Mouse (Mus musculus) gastrocnemius, adult 2 months (tissue): ENCODE data around the gene Lysmd1. TPM values are rescaled to one million over a fixed set of nuclear protein-coding genes. Genes with fewer than 3 reads are reported as not detected.
"Not testable (repeated sequence)": the region's sequence is repeated elsewhere in the genome, so short reads cannot be mapped to it uniquely, and the experiment has no call there.

Experiments used
- DNase-seq: peaks from one replicate; pipeline ENCODE4 v3.0.0; 2022
- H3K27ac ChIP-seq: fragments of 200-600 bp; 2 replicates; pipeline ENCODE4 v1.8.1; 2022; ENCODE audit warnings: mild to moderate bottlenecking
- H3K4me3 ChIP-seq: fragments of 200-600 bp; 2 replicates; pipeline ENCODE4 v1.8.1; 2022; ENCODE audit warnings: mild to moderate bottlenecking, moderate library complexity
- CTCF ChIP-seq: fragments of 200-600 bp; IDR thresholded peaks from 2 replicates; pipeline ENCODE4 v1.8.1; 2022; ENCODE audit warnings: antibody characterized with exemption, mild to moderate bottlenecking, moderate library complexity
- intact Hi-C: fragments of 180-260 bp; cut with DNase I; formaldehyde crosslinking; loops from one replicate; pipeline ENCODE4 v1.15.1; 2025
- long read RNA-seq, 2 experiments: library from polyadenylated mRNA; stranded (forward); transcript quantifications; one replicate each; pipeline ENCODE4 v2.0.0; 2021
- total RNA-seq, 2 experiments: library from RNA; stranded (reverse); gene quantifications; 2 replicates each; pipeline ENCODE4 v1.2.3; 2021

Gene Lysmd1
- 1 to 10 TPM; 6.7 to 7.2 TPM for total RNA-seq
- long read RNA-seq, experiment 1, transcript Lysmd1-201 (3 exons, 2,394 nt), result major isoform, 8 of 8 reads
- long read RNA-seq, experiment 1, partial matches to known transcripts, result 0 of 8 reads
- long read RNA-seq, experiment 1, other reads (novel, unspliced or antisense), result 0 of 8 reads
- long read RNA-seq, experiment 2, transcript Lysmd1-201 (3 exons, 2,394 nt), result major isoform, 8 of 9 reads
- long read RNA-seq, experiment 2, partial matches to known transcripts, result 0 of 9 reads
- long read RNA-seq, experiment 2, other reads (novel, unspliced or antisense), result 1 of 9 reads

GRCm38 (mm10) chr3:95133680-95134101, at the start of gene Lysmd1, which contains the start of gene Scnm1:
Lysmd1 (plus strand) TSS chr3:95134088.
Scnm1 (minus strand) TSS chr3:95134011.
- intact Hi-C loops, result no loop called here
- H3K27ac ChIP-seq, result peak within 1 kb of the TSS; percentile 91
- TF ChIP-seq CTCF, result peak; percentile 30; the same call in 1 of the 2 replicates

GRCm38 (mm10) chr3:95088071-95088470, 45.8 kb upstream of the Lysmd1 start:
- TF ChIP-seq CTCF, result no peak
- intact Hi-C loops, result no loop called here
- H3K27ac ChIP-seq, result no peak overlapping the region
- no peak for DNase-seq
- no peak overlapping the region for H3K4me3 ChIP-seq

More at GRCm38 (mm10) chr3:95133680-95134101, at the start of gene Lysmd1, which contains the start of gene Scnm1:
- DNase-seq, result peak; percentile 93
- H3K4me3 ChIP-seq, result peak within 1 kb of the TSS; percentile 74

- intact Hi-C loops, result no loop called here
- H3K4me3 ChIP-seq, result no peak overlapping the region
- no peak for DNase-seq
- H3K27ac ChIP-seq, result no peak overlapping the region
- TF ChIP-seq CTCF, result no peak
These were observed 33.0 kb upstream of the Lysmd1 start for GRCm38 (mm10) chr3:95100854-95101253.

- no peak for TF ChIP-seq CTCF
- peak overlapping the region; percentile 97 for H3K27ac ChIP-seq
- intact Hi-C loops, result loop anchor here (5.0 kb wide), 2 partner anchors 33 to 53 kb away; no protein-coding TSS in a partner anchor
These were observed 28.8 kb upstream of the Lysmd1 start for GRCm38 (mm10) chr3:95105121-95105520.

GRCm38 (mm10) chr3:95105586-95106337, 28.1 kb upstream of the Lysmd1 start:
- DNase-seq, result no peak
- Histone ChIP-seq H3K4me3 (peak overlapping the region; percentile 99), H3K27ac (peak overlapping the region; percentile 97)
- intact Hi-C loops, result loop anchor here (5.0 kb wide), 2 partner anchors 33 to 53 kb away; no protein-coding TSS in a partner anchor
- no peak for TF ChIP-seq CTCF

More at GRCm38 (mm10) chr3:95105121-95105520, 28.8 kb upstream of the Lysmd1 start:
- peak overlapping the region; percentile 99 for H3K4me3 ChIP-seq
- DNase-seq, result no peak

GRCm38 (mm10) chr3:95106338-95107117, 27.4 kb upstream of the Lysmd1 start, which contains the start of gene Pip5k1a:
Pip5k1a (minus strand) TSS chr3:95106930.
- peak within 1 kb of the TSS; percentile 99 for H3K4me3 ChIP-seq
- no peak for TF ChIP-seq CTCF
- intact Hi-C loops, result loop anchor here (5.0 kb wide), 2 partner anchors 34 to 54 kb away; no protein-coding TSS in a partner anchor
- DNase-seq, result peak; percentile 98
- peak within 1 kb of the TSS; percentile 97 for H3K27ac ChIP-seq

GRCm38 (mm10) chr3:95107308-95107707, 26.6 kb upstream of the Lysmd1 start:
- peak overlapping the region; percentile 99 for H3K4me3 ChIP-seq
- DNase-seq, result not testable (repeated sequence)
- H3K27ac ChIP-seq, result peak overlapping the region; percentile 97
- intact Hi-C loops, result loop anchor here (5.0 kb wide), 2 partner anchors 35 to 55 kb away; no protein-coding TSS in a partner anchor

- peak; percentile 53 for TF ChIP-seq CTCF
- Histone ChIP-seq H3K27ac (peak overlapping the region; percentile 32), H3K4me3 (no peak overlapping the region)
- DNase-seq, result no peak
- intact Hi-C loops, result loop anchor here (5.0 kb wide), 2 partner anchors 36 to 56 kb away; no protein-coding TSS in a partner anchor
These were observed 26.0 kb upstream of the Lysmd1 start for GRCm38 (mm10) chr3:95107898-95108297.

GRCm38 (mm10) chr3:95110911-95111726, 22.8 kb upstream of the Lysmd1 start, which contains the start of gene Vps72:
Vps72 (plus strand) TSS chr3:95111022.
- TF ChIP-seq CTCF, result no peak
- peak within 1 kb of the TSS; percentile 97 for H3K27ac ChIP-seq
- intact Hi-C loops, result no loop called here
- peak; percentile 93 for DNase-seq
- peak within 1 kb of the TSS; percentile 95 for H3K4me3 ChIP-seq

- Histone ChIP-seq H3K4me3 (peak overlapping the region; percentile 95), H3K27ac (peak overlapping the region; percentile 97)
- TF ChIP-seq CTCF, result no peak
- DNase-seq, result no peak
- intact Hi-C loops, result no loop called here
These were observed 21.1 kb upstream of the Lysmd1 start for GRCm38 (mm10) chr3:95112760-95113159.

- no peak for TF ChIP-seq CTCF
- intact Hi-C loops, result no loop called here
- H3K4me3 ChIP-seq, result no peak overlapping the region
- H3K27ac ChIP-seq, result no peak overlapping the region
- no peak for DNase-seq
These were observed 16.1 kb upstream of the Lysmd1 start for GRCm38 (mm10) chr3:95117751-95118150.
